Mouse (Mus musculus) testis, adult 2 months (tissue): ENCODE results near the gene Grik3.

ENCODE experiments used
- CTCF ChIP-seq: fragments of 200-500 bp; IDR thresholded peaks from 2 replicates; pipeline ENCODE4 v1.5.1; 2012; ENCODE audit warnings: low read depth, mild to moderate bottlenecking, inconsistent platforms, low read length, moderate library complexity; ENCODE audit not compliant: control insufficient read depth, insufficient read depth, insufficient replicate concordance
- POLR2A ChIP-seq: fragments of 200-500 bp; IDR thresholded peaks from 2 replicates; pipeline ENCODE4 v1.6.1; 2012; ENCODE audit warnings: low read depth, mild to moderate bottlenecking, inconsistent platforms, low read length, moderate library complexity; ENCODE audit not compliant: control insufficient read depth

GRCm38 (mm10) chr4:125595011-125595410 is 104.5 kb downstream of the Grik3 start:
- TF ChIP-seq CTCF (no peak), POLR2A (no peak)
